In genomic region chr9:86631153-86631552, GRCm38 (mm10) we compare ENCODE assay signal across 14 mouse cellular contexts. TPM values are rescaled to one million over a fixed set of nuclear protein-coding genes. Genes with fewer than 3 reads are reported as not detected.
DNase-seq lines count a peak whose midpoint lies in the region; ATAC-seq and TF ChIP-seq lines count a peak whose summit lies in the region.
"Had no signal": no experiment of that assay in that cellular context is flagged by ENCODE, and none has a peak within 500 bp of the region (broad histone marks: within the 10 kb centered on the region; RNA-seq: fewer than 3 reads in every experiment).

No protein-coding gene starts in this region.

- H3K36me3 ChIP-seq in heart, embryonic 13.5 days, result 0 out of 2 replicates have a peak, but pooled peaks cover 8% of the 10 kb centered on the region
- H3K36me3 ChIP-seq in CH12.LX (replicated peaks in 1 of 2; ENCODE audit: control insufficient read depth in 1 of 2, insufficient read depth in 1 of 2, low read length in 1 of 2), result peaks cover 0 to 15% of the 10 kb centered on the region in 2 experiments
- H3K36me3 ChIP-seq: stomach, embryonic 15.5 days had no signal

- 0 out of 2 replicates have a peak overlapping the region, but pooled peaks have one; percentile 24 for H3K9ac ChIP-seq in heart, embryonic 13.5 days
- no peak overlapping the region for H3K9ac ChIP-seq in CH12.LX (ENCODE audit: insufficient read depth, low read depth)
- H3K9ac ChIP-seq: stomach, embryonic 15.5 days had no signal

- 0 out of 2 replicates have a peak overlapping the region, but pooled peaks have one; percentile 6 for H3K4me3 ChIP-seq in heart, embryonic 13.5 days
- H3K4me3 ChIP-seq in CH12.LX (replicated peaks in 1 of 3; ENCODE audit: low read depth in 2 of 3, low read length in 2 of 3, poor library complexity in 1 of 3), result no peak overlapping the region
- H3K4me3 ChIP-seq: erythroblast, embryonic 14.5 days; stomach, embryonic 15.5 days had no signal

- no peak for TF ChIP-seq CTCF in CH12.LX (conservative IDR thresholded peaks at IDR 0.05 in 1 of 2, IDR thresholded peaks at IDR 0.05 in 1 of 2; ENCODE audit: low read depth in 2 of 2, low read length in 2 of 2)

- ATAC-seq in heart, embryonic 13.5 days (ENCODE audit: extremely low read depth, insufficient number of reproducible peaks, low FRiP score, low TSS enrichment), result no peak

- no peak for TF ChIP-seq RAD21 in CH12.LX (IDR thresholded peaks at IDR 0.05; ENCODE audit: low read depth, low read length)

- intact Hi-C loops in heart, postnatal 25 days (cut with DNase I), result no loop called here

- in situ Hi-C loops in CH12.LX (cut with MboI; ENCODE audit: low pct_ligation_motif_present, low pct_unique_long_range_greater_than_20kb, low sequenced_read_pairs), result no loop called here

- peak overlapping the region; percentile 24; the same call in 1 of the 2 replicates for H3K27ac ChIP-seq in heart, embryonic 13.5 days (replicated peaks)
- H3K27ac ChIP-seq in CH12.LX (ENCODE audit: insufficient read depth, low read depth), result no peak overlapping the region
- H3K27ac ChIP-seq: stomach, embryonic 15.5 days had no signal

- WGBS in heart, embryonic 13.5 days, result 64% methylated on average over 7 of the region's 7 CpGs

- no peaks in the 10 kb centered on the region for H3K27me3 ChIP-seq in heart, embryonic 13.5 days (replicated peaks)
- no peaks in the 10 kb centered on the region for H3K27me3 ChIP-seq in CH12.LX (replicated peaks)
- H3K27me3 ChIP-seq: stomach, embryonic 15.5 days had no signal

- peak overlapping the region; percentile 33; the same call in 1 of the 2 replicates for H3K4me2 ChIP-seq in heart, embryonic 13.5 days
- peak overlapping the region; percentile 71; the same call in 1 of the 2 replicates for H3K4me2 ChIP-seq in CH12.LX (ENCODE audit: insufficient read depth, low read depth, poor library complexity, severe bottlenecking)
- H3K4me2 ChIP-seq: stomach, embryonic 15.5 days had no signal

- H3K79me2 ChIP-seq in CH12.LX (replicated peaks; ENCODE audit: control insufficient read depth, extremely low read depth, insufficient read depth, poor library complexity, severe bottlenecking), result no peaks in the 10 kb centered on the region

- TF ChIP-seq POLR2A in CH12.LX (IDR thresholded peaks at IDR 0.05; ENCODE audit: low read depth, low read length), result no peak

- no peak for TF ChIP-seq EP300 in CH12.LX (IDR thresholded peaks at IDR 0.05; ENCODE audit: low read length)

- H3K9me3 ChIP-seq in heart, embryonic 13.5 days, result no peaks in the 10 kb centered on the region
- peaks cover 3% of the 10 kb centered on the region for H3K9me3 ChIP-seq in CH12.LX (replicated peaks; ENCODE audit: low read length)
- H3K9me3 ChIP-seq: stomach, embryonic 15.5 days had no signal

- H3K4me1 ChIP-seq in heart, embryonic 13.5 days, result peaks cover 28% of the 10 kb centered on the region
- H3K4me1 ChIP-seq in CH12.LX (ENCODE audit: control insufficient read depth in 1 of 2, insufficient read depth in 2 of 2), result peaks cover 11 to 56% of the 10 kb centered on the region in 2 experiments
- H3K4me1 ChIP-seq: stomach, embryonic 15.5 days had no signal

- dilution Hi-C loops in CH12.LX (cut with MboI; ENCODE audit: extremely low pct_ligation_motif_present, extremely low pct_unique_long_range_greater_than_20kb, low sequenced_read_pairs), result no loop called here

- no peak for DNase-seq in heart, postnatal 25 days (ENCODE audit: low spot score)
- peak; percentile 43 for DNase-seq in 416B (ENCODE audit: low read depth)
- DNase-seq in CH12.LX (ENCODE audit: extremely low read depth), result peak; percentile 78
- DNase-seq in induced T-regulatory cell, adult 2 months (ENCODE audit: low read depth), result peak; percentile 71
- no peak for DNase-seq in urinary bladder, adult 18-20 months (ENCODE audit: low spot score in 2 of 2)
- DNase-seq in kidney, postnatal 25 days, result no peak
- DNase-seq in embryo, embryonic 9.5 days (ENCODE audit: extremely low spot score), result no peak
- DNase-seq: adrenal gland, adult 2 months; cerebellum, adult 11 months; kidney, adult 11 months; lung, postnatal 14 days had no signal

TF ChIP-seq in CH12.LX, 34 proteins besides CTCF, POLR2A, EP300 and RAD21:
- TF ChIP-seq USF1 (IDR thresholded peaks at IDR 0.05; ENCODE audit: low read depth, low read length) (no peak), NELFE (IDR thresholded peaks at IDR 0.05; ENCODE audit: low read depth, low read length) (no peak), POLR2AphosphoS2 (IDR thresholded peaks at IDR 0.05; ENCODE audit: low read depth, low read length) (no peak), JUN (IDR thresholded peaks at IDR 0.05; ENCODE audit: insufficient read depth, low read depth, low read length) (no peak), ETS1 (conservative IDR thresholded peaks at IDR 0.05; ENCODE audit: low read depth, low read length) (peak; percentile 65; the same call in 1 of the 2 replicates), NRF1 (IDR thresholded peaks at IDR 0.05; ENCODE audit: low read depth, low read length) (no peak), MAZ (IDR thresholded peaks at IDR 0.05; ENCODE audit: low read depth, low read length) (no peak), TBP (conservative IDR thresholded peaks at IDR 0.05; ENCODE audit: low read depth, low read length) (0 out of 2 replicates have a peak, but pooled peaks have one; percentile 38), ELF1 (IDR thresholded peaks at IDR 0.05; ENCODE audit: low read depth, low read length) (no peak), PAX5 (IDR thresholded peaks at IDR 0.05; ENCODE audit: low read length) (no peak), USF2 (conservative IDR thresholded peaks at IDR 0.05; ENCODE audit: low read depth, low read length) (no peak), MXI1 (IDR thresholded peaks at IDR 0.05; ENCODE audit: low read depth, low read length) (no peak), HCFC1 (IDR thresholded peaks at IDR 0.05; ENCODE audit: low read depth, low read length) (no peak), TCF12 (IDR thresholded peaks at IDR 0.05; ENCODE audit: low read depth, low read length) (no peak), BHLHE40 (IDR thresholded peaks at IDR 0.05; ENCODE audit: low read depth, low read length) (no peak), SMC3 (IDR thresholded peaks at IDR 0.05; ENCODE audit: low read depth, low read length) (no peak), MAFK (IDR thresholded peaks at IDR 0.05; ENCODE audit: insufficient replicate concordance, low read length) (no peak), MAX (IDR thresholded peaks at IDR 0.05; ENCODE audit: low read length) (no peak), IRF4 (IDR thresholded peaks at IDR 0.05; ENCODE audit: low read depth, low read length) (peak; percentile 79; the same call in 1 of the 2 replicates)
TF ChIP-seq in CH12.LX: peak in this region for 3.

RNA-seq across cellular contexts. Expression of gene Rwdd2a, which starts 59.4 kb away (rescaled TPM):
- polyA plus RNA-seq in heart, embryonic 13.5 days (2015; fragmentation: Nextera tagmentation; extraction: Ambion mirVana), result 3.9 and 4.1 TPM in 2 replicates
- under 1 TPM; 0.39 to 0.59 TPM for total RNA-seq in heart, postnatal 25 days (2021)
- total RNA-seq in CH12.LX (2012; rRNA removed) (1.7 TPM in 2 replicates), CH12.LX (2014; rRNA removed) (2.8 and 2.9 TPM in 2 replicates)
- polyA plus RNA-seq in CH12.LX (2012; ENCODE audit: insufficient read length, low read depth), result 2.1 and 2.2 TPM in 2 replicates
- polyA plus RNA-seq: erythroblast, embryonic 14.5 days had no signal

RNA-seq across cellular contexts. Expression of gene Pgm3, which starts 59.5 kb away (rescaled TPM):
- polyA plus RNA-seq in heart, embryonic 13.5 days (2015; fragmentation: Nextera tagmentation; extraction: Ambion mirVana), result 21.6 and 23.4 TPM in 2 replicates
- 1 to 10 TPM; 7.0 to 7.5 TPM for total RNA-seq in heart, postnatal 25 days (2021)
- total RNA-seq in CH12.LX (2012; rRNA removed) (28.8 and 29.3 TPM in 2 replicates), CH12.LX (2014; rRNA removed) (27.4 and 28.5 TPM in 2 replicates)
- polyA plus RNA-seq in CH12.LX (2012; ENCODE audit: insufficient read length, low read depth), result 31.5 and 32.1 TPM in 2 replicates

Comparison
In these comparisons a context has a peak if more than half of its experiments do, and no peak if none do; other contexts are left out.
1. DNase-seq: peak in 416B (single experiment), CH12.LX (single experiment) and induced T-regulatory cell, adult 2 months (single experiment); none in heart, postnatal 25 days (single experiment), urinary bladder, adult 18-20 months (0 of 2), kidney, postnatal 25 days (0 of 2) and embryo, embryonic 9.5 days (single experiment).